Comparison of ENCODE assay signal across 2 mouse cellular contexts in genomic region chr1:74512999-74513398, GRCm38 (mm10). TPM values are rescaled to one million over a fixed set of nuclear protein-coding genes. Genes with fewer than 3 reads are reported as not detected.
"Had no signal": no experiment of that assay in that cellular context is flagged by ENCODE, and none has a peak within 500 bp of the region (broad histone marks: within the 10 kb centered on the region; RNA-seq: fewer than 3 reads in every experiment).

No protein-coding gene starts in this region.

RNA-seq across cellular contexts. Expression of gene Plcd4, which starts 29.7 kb away (rescaled TPM):
- polyA plus RNA-seq: spleen, adult 2 months; stomach, embryonic 14.5 days had no signal
